Mouse (Mus musculus) regulatory T cell (primary cell): ENCODE measurements around the gene Cd38.

Experiments used
- in situ Hi-C: fragments of 300-600 bp; cut with MboI, MseI; formaldehyde crosslinking; loops from one replicate; pipeline ENCODE4 v1.15.1; 2025; ENCODE audit warnings: high pct_unique_total_duplicates

Cd38 gene

DNA sequence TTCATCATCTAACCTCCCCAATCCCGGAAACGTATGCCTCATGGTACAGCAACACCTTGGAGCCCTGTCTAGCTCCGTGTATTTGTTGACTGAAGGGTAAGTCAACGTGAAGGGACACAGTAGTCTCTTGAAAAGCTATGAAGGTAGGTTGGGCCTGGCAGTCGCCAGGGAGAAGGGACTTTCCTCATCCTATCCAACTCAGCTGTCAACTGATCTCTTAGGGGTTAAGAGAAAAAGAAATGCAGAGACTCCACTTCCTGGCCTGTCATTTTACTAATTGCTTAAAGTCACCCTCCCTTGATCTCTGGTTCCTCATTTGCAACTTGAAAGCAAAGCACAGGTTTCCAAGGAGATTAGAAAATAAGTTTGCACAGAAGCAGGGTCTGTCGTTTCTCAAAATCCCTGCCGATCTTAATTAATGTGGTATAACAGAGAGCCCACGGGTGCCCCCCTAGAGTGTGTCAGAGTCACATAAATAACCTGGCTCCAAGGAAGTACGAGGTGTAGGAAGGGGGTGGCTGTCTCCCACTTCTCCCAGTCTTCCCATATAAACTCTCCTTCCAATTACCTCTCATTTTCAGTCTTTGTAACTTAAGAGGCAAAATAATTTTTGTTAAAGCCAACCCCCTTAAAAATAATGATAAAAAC, 79.1 kb downstream of the Cd38 start:
- in situ Hi-C loops = no loop called here

DNA sequence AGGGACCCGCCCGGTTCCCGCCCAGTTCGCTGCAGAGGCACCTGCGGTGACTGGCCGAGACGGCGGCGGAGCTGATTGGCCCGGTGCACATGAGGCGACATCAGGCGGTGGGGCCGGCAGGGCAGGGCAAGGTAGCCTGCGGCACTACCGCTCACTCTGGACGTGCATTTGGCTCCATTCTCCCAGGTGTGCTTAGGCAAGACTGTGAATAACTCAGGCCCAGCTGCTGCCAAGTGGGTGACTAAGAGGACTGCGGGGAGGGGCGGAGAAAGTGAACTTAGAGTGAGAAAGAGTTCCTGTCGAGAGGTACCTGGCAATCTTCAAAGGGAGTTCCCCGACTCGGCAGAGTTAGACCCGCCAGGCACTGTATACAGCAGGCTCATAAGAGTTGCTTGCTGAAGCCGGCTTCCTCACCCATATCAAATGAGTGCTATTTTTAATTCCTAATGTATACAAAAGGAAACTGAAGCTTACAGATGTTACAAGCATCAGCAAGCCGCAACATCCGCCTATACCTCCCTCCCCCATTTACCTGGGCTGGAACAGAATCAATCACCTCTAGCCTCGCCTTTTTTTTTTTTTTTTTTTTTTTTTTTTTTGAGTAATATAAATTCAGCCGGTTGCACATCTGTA, 79.9 kb downstream of the Cd38 start:
- in situ Hi-C loops = no loop called here

DNA sequence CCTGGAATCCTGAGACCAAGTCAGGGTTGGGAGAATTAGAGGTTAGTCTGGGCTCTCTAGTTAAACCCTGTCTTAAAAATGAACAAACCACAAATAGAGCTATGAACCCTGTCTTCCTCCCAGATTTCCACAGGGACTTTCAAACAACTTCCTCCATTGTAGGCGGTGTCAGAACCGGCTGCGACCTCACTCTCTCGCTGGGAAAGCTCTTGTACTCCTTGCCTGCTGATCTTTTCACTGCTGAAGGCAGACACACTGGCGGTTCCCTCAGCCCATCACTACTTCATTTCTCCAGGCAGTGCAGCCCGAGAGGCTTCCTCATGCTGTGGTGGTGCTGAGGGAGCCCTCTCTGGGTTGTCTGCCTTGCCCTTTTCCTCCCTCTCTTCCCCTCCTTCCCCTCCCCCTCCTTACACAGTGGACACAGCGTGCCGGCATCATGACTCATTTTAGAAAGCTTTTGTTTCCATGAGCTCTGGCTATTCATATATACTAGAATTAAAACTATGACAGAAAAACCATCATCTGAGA, 80.5 kb downstream of the Cd38 start:
- in situ Hi-C loops = no loop called here

DNA sequence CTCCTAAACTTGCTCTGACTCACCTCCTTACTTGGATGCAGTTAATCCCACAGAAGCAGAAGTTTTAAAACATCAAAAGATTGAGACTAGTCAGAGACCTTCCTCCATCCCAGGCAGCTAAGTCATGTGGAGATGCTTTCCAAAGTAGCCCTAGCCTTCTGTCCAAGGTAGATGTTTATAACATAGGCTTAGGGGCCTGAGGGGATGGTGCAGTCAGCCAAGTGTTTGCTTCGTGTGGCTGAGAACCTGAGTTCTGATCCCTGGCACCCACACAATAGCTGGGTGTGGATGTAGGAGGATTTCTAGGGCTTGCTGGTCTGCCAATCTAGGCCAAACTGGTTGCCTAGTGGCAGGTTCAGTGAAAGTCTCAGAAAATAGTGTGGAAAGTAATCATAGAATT, 84.9 kb downstream of the Cd38 start:
- in situ Hi-C loops = no loop called here

DNA sequence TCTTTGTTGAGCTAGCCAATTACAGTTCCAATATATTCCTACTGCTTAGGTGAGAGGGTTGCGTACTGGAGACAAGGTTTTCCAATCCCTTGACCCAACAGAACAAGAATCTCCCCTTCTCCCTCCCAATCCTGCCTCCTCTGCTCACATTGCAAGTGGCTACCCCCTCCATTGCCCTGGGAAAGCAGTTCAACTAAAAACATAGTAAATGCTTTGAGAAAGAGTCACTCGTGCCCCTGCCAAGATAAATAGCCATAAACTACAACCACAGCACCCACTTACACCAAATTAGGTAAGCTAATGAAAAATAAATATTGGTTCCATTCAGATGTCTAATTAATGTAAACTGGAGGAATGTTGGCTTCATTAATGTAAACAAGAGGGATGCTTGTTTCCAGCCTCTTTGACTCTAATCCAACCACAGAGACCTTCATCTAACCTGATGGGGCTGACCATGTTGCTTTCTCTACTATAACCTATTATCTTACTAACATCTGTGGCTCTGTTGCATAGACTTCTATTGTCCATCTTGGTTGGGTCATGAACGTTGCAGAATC, 91.6 kb downstream of the Cd38 start:
- in situ Hi-C loops = no loop called here

DNA sequence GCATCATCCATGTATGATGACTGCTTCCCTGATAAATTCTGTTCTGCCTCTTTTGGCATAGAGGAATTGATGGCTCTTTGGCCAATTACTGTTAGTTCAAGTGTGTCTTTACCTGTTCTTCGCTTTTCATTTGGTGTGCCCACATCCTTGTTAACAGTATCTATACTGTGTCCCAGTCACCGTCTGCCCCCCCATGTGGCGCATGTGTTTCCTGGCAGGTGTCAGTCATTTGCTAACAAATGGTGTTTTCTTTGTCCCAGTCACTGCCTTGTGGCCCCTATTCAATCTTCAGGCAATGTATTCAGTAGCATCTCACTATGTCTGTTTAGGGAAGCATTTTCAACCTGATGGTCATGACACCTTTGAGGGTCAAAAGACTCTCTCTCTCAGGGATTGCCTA, 92.7 kb downstream of the Cd38 start:
- in situ Hi-C loops = no loop called here
